Mouse (Mus musculus): Measurements from ENCODE around the gene H6pd. TPM values are rescaled to one million over a fixed set of nuclear protein-coding genes. Genes with fewer than 3 reads are reported as not detected.

H6pd gene
- total and polyA plus RNA-seq, 3 experiments: 17.7 to 38.5 (median 25.1) TPM

GRCm38 (mm10) chr4:150049564-150050226 lies 40.9 kb upstream of the H6pd start (continued):
- 0 out of 2 replicates have a peak, but pooled peaks have one; percentile 57 for TF ChIP-seq SIN3A (IDR thresholded peaks at IDR 0.05; ENCODE audit: low read length)

- H3K36me3 ChIP-seq (replicated peaks in 1 of 2; ENCODE audit: control insufficient read depth in 1 of 2, insufficient read depth in 1 of 2, low read length in 1 of 2): peaks cover 38 to 45% of the 10 kb centered on the region in 2 experiments
- peaks cover 58% of the 10 kb centered on the region for H3K79me2 ChIP-seq (replicated peaks; ENCODE audit: control insufficient read depth, extremely low read depth, insufficient read depth, poor library complexity, severe bottlenecking)
- peak overlapping the region; percentile 88 to 91 (median 89) for H3K4me3 ChIP-seq (replicated peaks in 1 of 3; ENCODE audit: low read depth in 2 of 3, low read length in 2 of 3, poor library complexity in 1 of 3)
- in situ Hi-C loops (cut with MboI; ENCODE audit: low pct_ligation_motif_present, low pct_unique_long_range_greater_than_20kb, low sequenced_read_pairs) (no loop called here), dilution Hi-C loops (cut with MboI; ENCODE audit: extremely low pct_ligation_motif_present, extremely low pct_unique_long_range_greater_than_20kb, low sequenced_read_pairs) (no loop called here)
- H3K27me3 ChIP-seq (replicated peaks): no peaks in the 10 kb centered on the region
- H3K4me1 ChIP-seq (ENCODE audit: control insufficient read depth in 1 of 2, insufficient read depth in 2 of 2): peaks cover 17 to 34% of the 10 kb centered on the region in 2 experiments
- H3K9me3 ChIP-seq (replicated peaks; ENCODE audit: low read length): peaks cover 4% of the 10 kb centered on the region
- H3K9ac ChIP-seq (ENCODE audit: insufficient read depth, low read depth): peak overlapping the region; percentile 86
- DNase-seq (ENCODE audit: extremely low read depth): peak; percentile 23
- TF ChIP-seq EP300 (IDR thresholded peaks at IDR 0.05; ENCODE audit: low read length) (no peak), UBTF (IDR thresholded peaks at IDR 0.05; ENCODE audit: low read depth, low read length) (peak; percentile 6; the same call in 1 of the 2 replicates)
- no peak overlapping the region for H3K4me2 ChIP-seq (ENCODE audit: insufficient read depth, low read depth, poor library complexity, severe bottlenecking)
- peak overlapping the region; percentile 88 for H3K27ac ChIP-seq (ENCODE audit: insufficient read depth, low read depth)
Measured at GRCm38 (mm10) chr4:150049157-150049513, 40.3 kb upstream of the H6pd start.

GRCm38 (mm10) chr4:150048478-150049156 lies 39.8 kb upstream of the H6pd start:
- in situ Hi-C loops (cut with MboI; ENCODE audit: low pct_ligation_motif_present, low pct_unique_long_range_greater_than_20kb, low sequenced_read_pairs) (no loop called here), dilution Hi-C loops (cut with MboI; ENCODE audit: extremely low pct_ligation_motif_present, extremely low pct_unique_long_range_greater_than_20kb, low sequenced_read_pairs) (no loop called here)
- Histone ChIP-seq H3K27ac (ENCODE audit: insufficient read depth, low read depth) (peak overlapping the region; percentile 88), H3K79me2 (replicated peaks; ENCODE audit: control insufficient read depth, extremely low read depth, insufficient read depth, poor library complexity, severe bottlenecking) (peaks cover 52% of the 10 kb centered on the region), H3K4me2 (ENCODE audit: insufficient read depth, low read depth, poor library complexity, severe bottlenecking) (no peak overlapping the region), H3K27me3 (replicated peaks) (no peaks in the 10 kb centered on the region), H3K9ac (ENCODE audit: insufficient read depth, low read depth) (peak overlapping the region; percentile 86), H3K4me1 (ENCODE audit: control insufficient read depth in 1 of 2, insufficient read depth in 2 of 2) (peaks cover 12 to 29% of the 10 kb centered on the region in 2 experiments), H3K9me3 (replicated peaks; ENCODE audit: low read length) (peaks cover 5% of the 10 kb centered on the region), H3K4me3 (replicated peaks in 1 of 3; ENCODE audit: low read depth in 2 of 3, low read length in 2 of 3, poor library complexity in 1 of 3) (peak overlapping the region; percentile 88 to 91 (median 89)), H3K36me3 (replicated peaks in 1 of 2; ENCODE audit: control insufficient read depth in 1 of 2, insufficient read depth in 1 of 2, low read length in 1 of 2) (peaks cover 32 to 40% of the 10 kb centered on the region in 2 experiments)
- peak; percentile 25 for DNase-seq (ENCODE audit: extremely low read depth)
- TF ChIP-seq SMC3 (IDR thresholded peaks at IDR 0.05; ENCODE audit: low read depth, low read length) (no peak), MAZ (IDR thresholded peaks at IDR 0.05; ENCODE audit: low read depth, low read length) (0 out of 2 replicates have a peak, but pooled peaks have one; percentile 10), USF2 (conservative IDR thresholded peaks at IDR 0.05; ENCODE audit: low read depth, low read length) (no peak), TCF12 (IDR thresholded peaks at IDR 0.05; ENCODE audit: low read depth, low read length) (peak; percentile 31; the same call in 1 of the 2 replicates), MAX (IDR thresholded peaks at IDR 0.05; ENCODE audit: low read length) (peak; percentile 43; the same call in 1 of the 2 replicates), KAT2A (IDR thresholded peaks at IDR 0.05; ENCODE audit: insufficient replicate concordance, low read length) (0 out of 2 replicates have a peak, but pooled peaks have one; percentile 31), ZMIZ1 (IDR thresholded peaks at IDR 0.05; ENCODE audit: low read depth, low read length) (0 out of 2 replicates have a peak, but pooled peaks have one; percentile 18), EP300 (IDR thresholded peaks at IDR 0.05; ENCODE audit: low read length) (peak; percentile 22; the same call in 1 of the 2 replicates), MYC (IDR thresholded peaks at IDR 0.05; ENCODE audit: low read depth, low read length) (no peak), CHD1 (IDR thresholded peaks at IDR 0.05; ENCODE audit: low read depth, low read length) (peak; percentile 73; the same call in 1 of the 2 replicates), ELF1 (IDR thresholded peaks at IDR 0.05; ENCODE audit: low read depth, low read length) (peak; percentile 51; the same call in 1 of the 2 replicates), SIN3A (IDR thresholded peaks at IDR 0.05; ENCODE audit: low read length) (peak; percentile 77), NRF1 (IDR thresholded peaks at IDR 0.05; ENCODE audit: low read depth, low read length) (peak; percentile 48), UBTF (IDR thresholded peaks at IDR 0.05; ENCODE audit: low read depth, low read length) (0 out of 2 replicates have a peak, but pooled peaks have one; percentile 27)

Data from CH12.LX (cell line).